ENCODE assay signal across 12 mouse cellular contexts in genomic region chr5:139247767-139248166, GRCm38 (mm10).
"Had no signal": no experiment of that assay in that cellular context is flagged by ENCODE, and none has a peak within 500 bp of the region (broad histone marks: within the 10 kb centered on the region; RNA-seq: fewer than 3 reads in every experiment).

No protein-coding gene starts in this region.

- ATAC-seq: intestine, embryonic 15.5 days; lung, postnatal 0 days had no signal

- H3K9ac ChIP-seq: intestine, embryonic 15.5 days; kidney, embryonic 15.5 days; neural tube, embryonic 12.5 days had no signal

- H3K27me3 ChIP-seq: intestine, embryonic 15.5 days; kidney, embryonic 15.5 days; neural tube, embryonic 12.5 days had no signal

- H3K4me1 ChIP-seq: intestine, embryonic 15.5 days had no signal

- H3K4me3 ChIP-seq: intestine, embryonic 15.5 days; kidney, embryonic 15.5 days; neural tube, embryonic 12.5 days had no signal

- H3K9me3 ChIP-seq: intestine, embryonic 15.5 days; kidney, embryonic 15.5 days; neural tube, embryonic 12.5 days had no signal

- H3K27ac ChIP-seq: intestine, embryonic 15.5 days; kidney, embryonic 15.5 days; neural tube, embryonic 12.5 days had no signal

- DNase-seq: kidney, adult 2 months; kidney, postnatal 14 days; lung, adult 2 months; lung, postnatal 36 days; midbrain, embryonic 14.5 days; right cerebral cortex, postnatal 4 days; spleen, adult 18-20 months; thymus, postnatal 4 days had no signal

- H3K4me2 ChIP-seq: intestine, embryonic 15.5 days; kidney, embryonic 15.5 days; neural tube, embryonic 12.5 days had no signal
